Mouse (Mus musculus) heart, embryonic 14.5 days (tissue): ENCODE data around the gene Tuba3a. TPM values are rescaled to one million over a fixed set of nuclear protein-coding genes. Genes with fewer than 3 reads are reported as not detected.

ENCODE experiments used
- ATAC-seq: fragments of 200-750 bp; cut with Nextera tagmentation; 2 replicates; pipeline ENCODE4 v1.8.0; 2017; ENCODE audit warnings: low read depth, moderate TSS enrichment; ENCODE audit not compliant: insufficient number of reproducible peaks, insufficient read depth, low FRiP score
- H3K27ac ChIP-seq, 2 experiments: fragments of 200-500 bp in 1 of 2; fragments of 300-500 bp in 1 of 2; sonication (generic) in 1 of 2; replicated peaks in 1 of 2; 2 replicates each; pipeline ENCODE4 v1.5.1; 2012 to 2014; ENCODE audit warnings: low read depth in 2 of 2, low read length in 2 of 2, control low read depth in 1 of 2, mild to moderate bottlenecking in 1 of 2, mixed read lengths in 1 of 2; ENCODE audit not compliant: control insufficient read depth in 1 of 2, insufficient read depth in 1 of 2
- H3K27me3 ChIP-seq: fragments of 300-500 bp; sonication (generic); 2 replicates; pipeline ENCODE4 v1.6.1; 2014; ENCODE audit warnings: mild to moderate bottlenecking, low read length, control low read depth; ENCODE audit not compliant: control insufficient read depth, insufficient read depth
- H3K36me3 ChIP-seq: fragments of 300-500 bp; sonication (generic); 2 replicates; pipeline ENCODE4 v1.6.1; 2014; ENCODE audit warnings: mild to moderate bottlenecking, control low read depth, low read length, mixed read lengths; ENCODE audit not compliant: control insufficient read depth, insufficient read depth
- H3K4me1 ChIP-seq, 2 experiments: fragments of 200-500 bp in 1 of 2; fragments of 300-500 bp in 1 of 2; sonication (generic) in 1 of 2; 2 replicates each; pipeline ENCODE4 v1.6.1; 2012 to 2014; ENCODE audit warnings: low read length in 2 of 2, control low read depth in 1 of 2, mixed read lengths in 1 of 2; ENCODE audit not compliant: control insufficient read depth in 2 of 2, insufficient read depth in 2 of 2
- H3K4me2 ChIP-seq: fragments of 300-500 bp; sonication (generic); 2 replicates; pipeline ENCODE4 v1.6.1; 2014; ENCODE audit warnings: mild to moderate bottlenecking, low read length
- H3K4me3 ChIP-seq, 2 experiments: fragments of 200-500 bp in 1 of 2; fragments of 300-500 bp in 1 of 2; sonication (generic) in 1 of 2; 2 replicates each; pipeline ENCODE4 v1.5.1; 2012 to 2014; ENCODE audit warnings: low read length in 2 of 2, mild to moderate bottlenecking in 2 of 2, control low read depth in 1 of 2, low read depth in 1 of 2, moderate library complexity in 1 of 2; ENCODE audit not compliant: control insufficient read depth in 1 of 2, insufficient read depth in 1 of 2
- H3K9ac ChIP-seq: fragments of 300-500 bp; sonication (generic); 2 replicates; pipeline ENCODE4 v1.6.1; 2014; ENCODE audit warnings: mild to moderate bottlenecking, low read length
- H3K9me3 ChIP-seq: fragments of 300-500 bp; sonication (generic); 2 replicates; pipeline ENCODE4 v1.6.1; 2016; ENCODE audit warnings: low read length, control low read depth; ENCODE audit not compliant: control insufficient read depth
- WGBS: fragments of 180-500 bp; shearing (Covaris S2); extraction: QIAGEN DNeasy Blood & Tissue Kit; methylation state at CpG from one replicate; pipeline ENCODE4 v1.1.7; 2014; 5-methylcytosine and 5-hydroxymethylcytosine counted together
- polyA plus RNA-seq: library from polyadenylated mRNA; unstranded; fragments of >200 nt; fragmentation: Nextera tagmentation; extraction: Ambion mirVana; gene quantifications from 2 replicates; pipeline ENCODE4 v1.2.1, GENCODE M21; 2014

Gene Tuba3a
- polyA plus RNA-seq, 1 experiment from 2014 or later = not detected

DNA sequence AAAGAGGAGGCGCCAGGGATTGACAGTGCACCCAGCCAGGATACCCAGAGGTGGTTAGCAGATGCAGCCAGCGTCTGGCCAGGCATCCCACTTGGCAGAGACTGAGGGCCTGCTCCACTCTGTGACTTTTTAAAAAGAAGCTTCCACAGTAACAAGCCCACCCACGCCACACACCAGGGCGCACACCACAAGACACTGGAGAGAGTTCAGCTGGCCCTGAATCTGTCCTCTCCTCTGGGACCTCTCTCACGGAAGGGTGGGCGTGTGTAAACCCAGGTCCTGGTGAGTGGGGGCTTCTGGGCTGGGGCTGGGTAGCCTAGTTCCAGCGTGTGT is 28.4 kb upstream of the Tuba3a start:
- WGBS = 58% methylated on average over 7 of the region's 7 CpGs
- Histone ChIP-seq H3K4me3 (peak overlapping the region; percentile 62 to 68), H3K9me3 (no peaks in the 10 kb centered on the region), H3K27me3 (no peaks in the 10 kb centered on the region), H3K27ac (peak overlapping the region; percentile 4 to 73; a peak in 3 of 4 replicates), H3K4me2 (peak overlapping the region; percentile 74), H3K36me3 (peaks cover 26% of the 10 kb centered on the region), H3K9ac (peak overlapping the region; percentile 94), H3K4me1 (peaks cover 24 to 30% of the 10 kb centered on the region in 2 experiments)
- ATAC-seq = 0 out of 2 replicates have a peak, but pooled peaks have one; percentile 4

- Histone ChIP-seq H3K4me3 (peak within 1 kb of the TSS; percentile 62 to 68), H3K27me3 (no peaks in the 10 kb centered on the region), H3K36me3 (peaks cover 31% of the 10 kb centered on the region), H3K27ac (peak within 1 kb of the TSS; percentile 46 to 73), H3K9ac (peak within 1 kb of the TSS; percentile 94), H3K4me2 (peak within 1 kb of the TSS; percentile 74), H3K4me1 (peaks cover 24 to 32% of the 10 kb centered on the region in 2 experiments), H3K9me3 (no peaks in the 10 kb centered on the region)
- ATAC-seq = peak; percentile 82
- 1% methylated on average over 44 of the region's 46 CpGs for WGBS
Observed at GRCm38 (mm10) chr6:125313546-125314230, 27.8 kb upstream of the Tuba3a start, which contains the start of gene Ltbr. Gene Ltbr (minus strand): TSS chr6:125313885.

DNA sequence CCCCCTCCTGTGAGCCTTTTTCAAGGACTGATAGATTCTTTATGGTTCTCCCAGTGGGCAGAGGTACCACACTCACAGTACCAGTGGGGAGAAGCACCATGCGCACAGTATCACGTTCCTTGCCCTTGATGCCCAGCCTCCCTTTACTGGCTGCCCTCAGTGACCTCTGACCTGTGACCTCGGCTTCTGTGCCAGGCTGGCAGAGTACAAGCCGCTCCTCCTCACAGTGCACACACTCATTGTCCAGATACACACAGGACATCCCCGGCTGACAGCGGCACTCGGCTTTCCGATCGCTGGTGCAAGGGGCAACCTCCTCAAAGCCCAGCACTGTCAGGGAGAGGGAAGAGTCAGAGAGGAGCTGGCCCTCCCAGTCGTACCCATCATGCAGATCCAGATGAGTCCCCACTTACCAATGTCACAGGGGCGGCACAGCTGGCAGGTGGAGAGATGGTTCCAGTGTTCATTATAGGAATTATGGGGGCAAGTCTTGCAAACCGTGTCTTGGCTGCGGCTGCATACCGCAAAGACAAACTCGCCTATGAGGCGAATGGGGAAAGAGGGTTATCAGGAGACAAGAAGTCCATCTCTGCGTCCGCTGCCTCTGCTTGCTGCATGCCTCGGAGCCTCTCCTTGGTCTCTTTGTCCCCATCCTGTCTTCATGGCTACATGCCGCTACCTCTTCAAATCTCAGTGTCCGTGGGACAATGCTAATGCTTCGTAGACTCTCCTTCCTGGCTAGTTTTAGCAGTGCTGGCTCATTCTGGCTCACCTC is 26.9 kb upstream of the Tuba3a start:
- peak overlapping the region; percentile 74 for H3K4me2 ChIP-seq
- peaks cover 40% of the 10 kb centered on the region for H3K36me3 ChIP-seq
- 41% methylated on average over 22 of the region's 22 CpGs for WGBS
- H3K27me3 ChIP-seq = no peaks in the 10 kb centered on the region
- H3K9me3 ChIP-seq = no peaks in the 10 kb centered on the region
- H3K9ac ChIP-seq = peak overlapping the region; percentile 94
- peak overlapping the region; percentile 46 to 73 for H3K27ac ChIP-seq
- peak overlapping the region; percentile 62 to 68 for H3K4me3 ChIP-seq
- ATAC-seq = no peak
- peaks cover 24 to 32% of the 10 kb centered on the region in 2 experiments for H3K4me1 ChIP-seq

DNA sequence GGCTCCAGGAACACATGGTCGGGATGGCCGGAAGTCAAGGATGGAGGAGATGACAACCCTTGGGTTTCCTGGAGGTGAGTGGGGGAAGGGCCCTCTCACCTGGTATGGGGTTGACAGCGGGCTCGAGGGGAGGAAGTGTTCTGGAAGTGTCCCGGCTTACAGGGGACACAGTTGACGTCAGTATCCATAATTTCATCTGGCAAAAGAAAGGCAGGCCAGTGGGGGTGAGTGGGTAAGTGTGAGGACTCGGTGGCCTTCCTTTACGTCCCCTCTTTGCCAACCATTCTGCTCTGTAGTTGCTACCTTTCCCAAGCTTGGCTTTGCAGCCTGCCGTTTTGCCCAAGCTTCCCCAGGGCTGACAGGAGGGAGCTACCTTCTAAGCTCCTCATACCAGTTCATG is 26.3 kb upstream of the Tuba3a start:
- H3K9ac ChIP-seq = peak overlapping the region; percentile 94
- H3K4me2 ChIP-seq = peak overlapping the region; percentile 74
- no peaks in the 10 kb centered on the region for H3K27me3 ChIP-seq
- 76% methylated on average over 9 of the region's 9 CpGs for WGBS
- no peaks in the 10 kb centered on the region for H3K9me3 ChIP-seq
- peaks cover 44% of the 10 kb centered on the region for H3K36me3 ChIP-seq
- ATAC-seq = no peak
- no peak overlapping the region for H3K27ac ChIP-seq
- H3K4me1 ChIP-seq = peaks cover 21 to 29% of the 10 kb centered on the region in 2 experiments
- peak overlapping the region; percentile 62 to 68 for H3K4me3 ChIP-seq

DNA sequence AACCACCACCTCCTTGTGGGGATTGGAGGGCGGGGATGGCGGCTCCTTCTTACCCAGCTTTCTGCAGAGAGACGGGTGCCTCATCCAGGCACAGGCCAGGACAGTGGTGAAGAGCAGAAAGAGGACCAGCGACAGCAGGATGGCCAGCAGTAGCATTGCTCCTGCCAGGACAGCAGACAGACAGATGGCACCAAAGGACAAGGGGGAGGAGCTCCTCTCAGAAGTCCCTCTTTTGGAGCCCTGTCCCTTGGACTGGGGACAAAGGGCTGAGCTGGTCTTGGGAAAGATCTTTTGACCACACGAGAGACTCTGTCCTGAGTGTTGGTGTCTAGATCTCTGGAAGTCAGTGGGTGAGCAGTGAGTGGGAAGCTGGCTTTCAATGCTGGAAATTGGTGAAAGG is 23.6 kb upstream of the Tuba3a start:
- 47% methylated on average over 5 of the region's 5 CpGs for WGBS
- H3K4me2 ChIP-seq = 0 out of 2 replicates have a peak overlapping the region, but pooled peaks have one; percentile 2
- no peak overlapping the region for H3K27ac ChIP-seq

GRCm38 (mm10) chr6:125308921-125309320 is 23.1 kb upstream of the Tuba3a start:
- no peaks in the 10 kb centered on the region for H3K27me3 ChIP-seq
- no peaks in the 10 kb centered on the region for H3K9me3 ChIP-seq
- H3K4me1 ChIP-seq = peaks cover 13 to 23% of the 10 kb centered on the region in 2 experiments
- no peak overlapping the region for H3K9ac ChIP-seq
- H3K4me3 ChIP-seq = no peak overlapping the region
- H3K27ac ChIP-seq = no peak overlapping the region
- peaks cover 56% of the 10 kb centered on the region for H3K36me3 ChIP-seq
- 0 out of 2 replicates have a peak overlapping the region, but pooled peaks have one; percentile 2 for H3K4me2 ChIP-seq
- no peak for ATAC-seq
- WGBS = 22% methylated on average over 13 of the region's 13 CpGs

More for the DNA sequence above, 23.6 kb upstream of the Tuba3a start:
- Histone ChIP-seq H3K9ac (no peak overlapping the region), H3K36me3 (peaks cover 56% of the 10 kb centered on the region), H3K4me3 (no peak overlapping the region), H3K4me1 (peaks cover 18 to 28% of the 10 kb centered on the region in 2 experiments), H3K9me3 (no peaks in the 10 kb centered on the region), H3K27me3 (no peaks in the 10 kb centered on the region)
- no peak for ATAC-seq

GRCm38 (mm10) chr6:125307091-125307490 is 21.2 kb upstream of the Tuba3a start:
- no peak overlapping the region for H3K27ac ChIP-seq
- H3K4me2 ChIP-seq = no peak overlapping the region
- H3K9me3 ChIP-seq = no peaks in the 10 kb centered on the region
- ATAC-seq = no peak
- peaks cover 3 to 12% of the 10 kb centered on the region in 2 experiments for H3K4me1 ChIP-seq
- 87% methylated on average over 5 of the region's 5 CpGs for WGBS
- H3K4me3 ChIP-seq = no peak overlapping the region
- peaks cover 56% of the 10 kb centered on the region for H3K36me3 ChIP-seq
- no peak overlapping the region for H3K9ac ChIP-seq
- no peaks in the 10 kb centered on the region for H3K27me3 ChIP-seq
